Mouse (Mus musculus) left cerebral cortex, adult 2 months (tissue): Measurements from ENCODE around the gene Cyp2d10. TPM values are rescaled to one million over a fixed set of nuclear protein-coding genes. Genes with fewer than 3 reads are reported as not detected.

Experiments
- DNase-seq, 2 experiments: peaks; one replicate each; pipeline ENCODE4 v3.0.0; 2021 to 2022; ENCODE audit warnings: low spot score in 2 of 2, mixed read lengths in 1 of 2; ENCODE audit errors: extremely low spot score in 1 of 2
- H3K27ac ChIP-seq: fragments of 200-600 bp; 2 replicates; pipeline ENCODE4 v1.8.1; 2022
- H3K4me3 ChIP-seq: fragments of 200-600 bp; 2 replicates; pipeline ENCODE4 v1.8.1; 2022
- CTCF ChIP-seq: fragments of 200-600 bp; IDR thresholded peaks from 2 replicates; pipeline ENCODE4 v1.8.1; 2022; ENCODE audit warnings: antibody characterized with exemption, mild to moderate bottlenecking, moderate library complexity
- intact Hi-C: fragments of 180-260 bp; cut with DNase I; formaldehyde crosslinking; loops from one replicate; pipeline ENCODE4 v1.15.1; 2025
- total RNA-seq, 2 experiments: library from RNA; stranded (reverse); gene quantifications; 2 replicates each; pipeline ENCODE4 v1.2.3; 2021

Cyp2d10 gene
- total RNA-seq, 2 experiments from 2014 or later: 0.52 TPM; not detected in 1

GRCm38 (mm10) chr15:82385729-82386128, 21.3 kb downstream of the Cyp2d10 start:
- no peak for DNase-seq
- no peak for TF ChIP-seq CTCF
- H3K4me3 ChIP-seq: no peak overlapping the region
- intact Hi-C loops: no loop called here
- no peak overlapping the region for H3K27ac ChIP-seq

- intact Hi-C loops: no loop called here
- Histone ChIP-seq H3K4me3 (no peak overlapping the region), H3K27ac (no peak overlapping the region)
- no peak for TF ChIP-seq CTCF
- DNase-seq: no peak
Observed at GRCm38 (mm10) chr15:82382441-82382840, 24.6 kb downstream of the Cyp2d10 start.

- H3K27ac ChIP-seq: peak overlapping the region; percentile 65
- no peak for DNase-seq
- peak overlapping the region; percentile 35 for H3K4me3 ChIP-seq
- TF ChIP-seq CTCF: no peak
- intact Hi-C loops: loop anchor here (2.0 kb wide), 1 partner anchor 36 kb away; no protein-coding TSS in a partner anchor
Observed at GRCm38 (mm10) chr15:82380714-82381062, 26.3 kb downstream of the Cyp2d10 start.

GRCm38 (mm10) chr15:82379871-82380713, 26.9 kb downstream of the Cyp2d10 start, which contains the start of gene Cyp2d22:
TSS of gene Cyp2d22 (minus strand) at chr15:82380260.
- Histone ChIP-seq H3K4me3 (peak within 1 kb of the TSS; percentile 53), H3K27ac (peak within 1 kb of the TSS; percentile 90)
- intact Hi-C loops: loop anchor here (2.0 kb wide), 2 partner anchors 25 to 37 kb away; partner anchors contain the start of gene Ndufa6
- DNase-seq: no peak
- no peak for TF ChIP-seq CTCF

GRCm38 (mm10) chr15:82379511-82379870, 27.5 kb downstream of the Cyp2d10 start:
- no peak for DNase-seq
- peak overlapping the region; percentile 90 for H3K27ac ChIP-seq
- peak overlapping the region; percentile 53 for H3K4me3 ChIP-seq
- intact Hi-C loops: loop anchor here (2.0 kb wide), 1 partner anchor 25 kb away; the partner anchor contains the start of gene Ndufa6
- no peak for TF ChIP-seq CTCF

- no peak for TF ChIP-seq CTCF
- H3K27ac ChIP-seq: peak overlapping the region; percentile 90
- H3K4me3 ChIP-seq: no peak overlapping the region
- intact Hi-C loops: loop anchor here (2.0 kb wide), 1 partner anchor 24 kb away; the partner anchor contains the start of gene Ndufa6
- no peak for DNase-seq
Observed at GRCm38 (mm10) chr15:82378261-82379180, 28.5 kb downstream of the Cyp2d10 start.

- no peak for TF ChIP-seq CTCF
- Histone ChIP-seq H3K27ac (peak overlapping the region; percentile 90), H3K4me3 (no peak overlapping the region)
- intact Hi-C loops: loop anchor here (2.0 kb wide), 1 partner anchor 23 kb away; the partner anchor contains the start of gene Ndufa6
- no peak for DNase-seq
Observed at GRCm38 (mm10) chr15:82377701-82378100, 29.3 kb downstream of the Cyp2d10 start.

- no peak for TF ChIP-seq CTCF
- Histone ChIP-seq H3K27ac (peak overlapping the region; percentile 84), H3K4me3 (no peak overlapping the region)
- intact Hi-C loops: no loop called here
- DNase-seq: peak in 1 of 2 experiments; percentile 45
Observed at GRCm38 (mm10) chr15:82376393-82377138, 30.4 kb downstream of the Cyp2d10 start.

GRCm38 (mm10) chr15:82375855-82376254, 31.1 kb downstream of the Cyp2d10 start:
- intact Hi-C loops: no loop called here
- Histone ChIP-seq H3K27ac (no peak overlapping the region; the same call in 1 of the 2 replicates), H3K4me3 (no peak overlapping the region)
- no peak for TF ChIP-seq CTCF
- no peak for DNase-seq

GRCm38 (mm10) chr15:82374437-82374836, 32.6 kb downstream of the Cyp2d10 start:
- no peak overlapping the region for H3K27ac ChIP-seq
- no peak for DNase-seq
- intact Hi-C loops: no loop called here
- no peak overlapping the region for H3K4me3 ChIP-seq
- TF ChIP-seq CTCF: no peak

- intact Hi-C loops: no loop called here
- DNase-seq: no peak
- H3K27ac ChIP-seq: no peak overlapping the region
- H3K4me3 ChIP-seq: no peak overlapping the region
- no peak for TF ChIP-seq CTCF
Observed at GRCm38 (mm10) chr15:82372991-82373390, 34.0 kb downstream of the Cyp2d10 start.
